Mouse (Mus musculus): ENCODE results near the gene Mad1l1.

- TF ChIP-seq CTCF (IDR thresholded peaks at IDR 0.05; ENCODE audit: insufficient read depth, low read depth, low read length) (no peak), POLR2A (IDR thresholded peaks at IDR 0.05; ENCODE audit: insufficient read depth, low read depth, low read length) (no peak)
Measured at GRCm38 (mm10) chr5:140270976-140271685, 50.2 kb downstream of the Mad1l1 start.
